Mouse (Mus musculus): ENCODE measurements around the gene Gm20696. TPM values are rescaled to one million over a fixed set of nuclear protein-coding genes. Genes with fewer than 3 reads are reported as not detected.

The Gm20696 gene
- polyA plus RNA-seq, 1 experiment = 1.7 TPM

- Histone ChIP-seq H3K36me3 (ENCODE audit: control insufficient read depth, insufficient read depth, low read length) (no peaks in the 10 kb centered on the region), H3K4me1 (ENCODE audit: control insufficient read depth, insufficient read depth, insufficient read length) (no peaks in the 10 kb centered on the region), H3K27me3 (ENCODE audit: control insufficient read depth, insufficient read depth, low read length) (no peaks in the 10 kb centered on the region), H3K4me3 (ENCODE audit: extremely low read depth, insufficient read depth, insufficient read length) (no peak overlapping the region), H3K27ac (ENCODE audit: insufficient read depth, low read length) (no peak overlapping the region)
- 92% methylated on average over 12 of the region's 12 CpGs for WGBS
- TF ChIP-seq POLR2A (IDR thresholded peaks at IDR 0.05; ENCODE audit: low read depth, low read length) (no peak), CTCF (IDR thresholded peaks at IDR 0.05; ENCODE audit: extremely low read depth, insufficient read depth, insufficient read length, insufficient replicate concordance) (no peak)
- DNase-seq (ENCODE audit: low read depth in 1 of 2, low spot score in 2 of 2) = no peak
Observed at GRCm38 (mm10) chr6:99469134-99469834, 197.3 kb downstream of the Gm20696 start.

- H3K4me1 ChIP-seq (ENCODE audit: control insufficient read depth, insufficient read depth, insufficient read length) = no peaks in the 10 kb centered on the region
- no peak overlapping the region for H3K4me3 ChIP-seq (ENCODE audit: extremely low read depth, insufficient read depth, insufficient read length)
- H3K36me3 ChIP-seq (ENCODE audit: control insufficient read depth, insufficient read depth, low read length) = no peaks in the 10 kb centered on the region
- 78% methylated on average over 3 of the region's 3 CpGs for WGBS
- TF ChIP-seq CTCF (IDR thresholded peaks at IDR 0.05; ENCODE audit: extremely low read depth, insufficient read depth, insufficient read length, insufficient replicate concordance) = no peak
- no peak for TF ChIP-seq POLR2A (IDR thresholded peaks at IDR 0.05; ENCODE audit: low read depth, low read length)
- no peaks in the 10 kb centered on the region for H3K27me3 ChIP-seq (ENCODE audit: control insufficient read depth, insufficient read depth, low read length)
- DNase-seq (ENCODE audit: low read depth in 1 of 2, low spot score in 2 of 2) = no peak
- no peak overlapping the region for H3K27ac ChIP-seq (ENCODE audit: insufficient read depth, low read length)
Observed at GRCm38 (mm10) chr6:99467831-99468230, 198.8 kb downstream of the Gm20696 start.

- Histone ChIP-seq H3K27me3 (ENCODE audit: control insufficient read depth, insufficient read depth, low read length) (no peaks in the 10 kb centered on the region), H3K27ac (ENCODE audit: insufficient read depth, low read length) (no peak overlapping the region), H3K4me3 (ENCODE audit: extremely low read depth, insufficient read depth, insufficient read length) (no peak overlapping the region), H3K36me3 (ENCODE audit: control insufficient read depth, insufficient read depth, low read length) (no peaks in the 10 kb centered on the region), H3K4me1 (ENCODE audit: control insufficient read depth, insufficient read depth, insufficient read length) (no peaks in the 10 kb centered on the region)
- no peak for TF ChIP-seq CTCF (IDR thresholded peaks at IDR 0.05; ENCODE audit: extremely low read depth, insufficient read depth, insufficient read length, insufficient replicate concordance)
- no peak for TF ChIP-seq POLR2A (IDR thresholded peaks at IDR 0.05; ENCODE audit: low read depth, low read length)
- WGBS = 90% methylated on average over 8 of the region's 8 CpGs
- DNase-seq (ENCODE audit: low read depth in 1 of 2, low spot score in 2 of 2) = no peak
Observed at GRCm38 (mm10) chr6:99467109-99467508, 199.5 kb downstream of the Gm20696 start.

- Histone ChIP-seq H3K4me3 (ENCODE audit: extremely low read depth, insufficient read depth, insufficient read length) (no peak overlapping the region), H3K27ac (ENCODE audit: insufficient read depth, low read length) (no peak overlapping the region), H3K27me3 (ENCODE audit: control insufficient read depth, insufficient read depth, low read length) (no peaks in the 10 kb centered on the region), H3K4me1 (ENCODE audit: control insufficient read depth, insufficient read depth, insufficient read length) (no peaks in the 10 kb centered on the region), H3K36me3 (ENCODE audit: control insufficient read depth, insufficient read depth, low read length) (no peaks in the 10 kb centered on the region)
- WGBS = 91% methylated on average over 8 of the region's 8 CpGs
- no peak for TF ChIP-seq POLR2A (IDR thresholded peaks at IDR 0.05; ENCODE audit: low read depth, low read length)
- TF ChIP-seq CTCF (IDR thresholded peaks at IDR 0.05; ENCODE audit: extremely low read depth, insufficient read depth, insufficient read length, insufficient replicate concordance) = no peak
- no peak for DNase-seq (ENCODE audit: low read depth in 1 of 2, low spot score in 2 of 2)
Observed at GRCm38 (mm10) chr6:99466354-99466753, 200.2 kb downstream of the Gm20696 start.

GRCm38 (mm10) chr6:99464449-99464848 lies 202.1 kb downstream of the Gm20696 start:
- TF ChIP-seq POLR2A (IDR thresholded peaks at IDR 0.05; ENCODE audit: low read depth, low read length) (no peak), CTCF (IDR thresholded peaks at IDR 0.05; ENCODE audit: extremely low read depth, insufficient read depth, insufficient read length, insufficient replicate concordance) (no peak)
- 64% methylated on average over 4 of the region's 4 CpGs for WGBS
- Histone ChIP-seq H3K4me1 (ENCODE audit: control insufficient read depth, insufficient read depth, insufficient read length) (no peaks in the 10 kb centered on the region), H3K27me3 (ENCODE audit: control insufficient read depth, insufficient read depth, low read length) (no peaks in the 10 kb centered on the region), H3K27ac (ENCODE audit: insufficient read depth, low read length) (no peak overlapping the region), H3K36me3 (ENCODE audit: control insufficient read depth, insufficient read depth, low read length) (no peaks in the 10 kb centered on the region), H3K4me3 (ENCODE audit: extremely low read depth, insufficient read depth, insufficient read length) (no peak overlapping the region)
- DNase-seq (ENCODE audit: low read depth in 1 of 2, low spot score in 2 of 2) = no peak

- Histone ChIP-seq H3K27ac (ENCODE audit: insufficient read depth, low read length) (no peak overlapping the region), H3K4me3 (ENCODE audit: extremely low read depth, insufficient read depth, insufficient read length) (no peak overlapping the region), H3K4me1 (ENCODE audit: control insufficient read depth, insufficient read depth, insufficient read length) (no peaks in the 10 kb centered on the region), H3K27me3 (ENCODE audit: control insufficient read depth, insufficient read depth, low read length) (no peaks in the 10 kb centered on the region), H3K36me3 (ENCODE audit: control insufficient read depth, insufficient read depth, low read length) (no peaks in the 10 kb centered on the region)
- WGBS = 91% methylated on average over 7 of the region's 7 CpGs
- no peak for TF ChIP-seq POLR2A (IDR thresholded peaks at IDR 0.05; ENCODE audit: low read depth, low read length)
- no peak for TF ChIP-seq CTCF (IDR thresholded peaks at IDR 0.05; ENCODE audit: extremely low read depth, insufficient read depth, insufficient read length, insufficient replicate concordance)
- DNase-seq (ENCODE audit: low read depth in 1 of 2, low spot score in 2 of 2) = no peak
Observed at GRCm38 (mm10) chr6:99463906-99464305, 202.7 kb downstream of the Gm20696 start.

GRCm38 (mm10) chr6:99458775-99459174 lies 207.8 kb downstream of the Gm20696 start:
- TF ChIP-seq CTCF (IDR thresholded peaks at IDR 0.05; ENCODE audit: extremely low read depth, insufficient read depth, insufficient read length, insufficient replicate concordance) (no peak), POLR2A (IDR thresholded peaks at IDR 0.05; ENCODE audit: low read depth, low read length) (no peak)
- H3K27ac ChIP-seq (ENCODE audit: insufficient read depth, low read length) = no peak overlapping the region
- WGBS = 85% methylated on average over 4 of the region's 4 CpGs
- no peaks in the 10 kb centered on the region for H3K4me1 ChIP-seq (ENCODE audit: control insufficient read depth, insufficient read depth, insufficient read length)
- DNase-seq (ENCODE audit: low read depth in 1 of 2, low spot score in 2 of 2) = no peak
- H3K27me3 ChIP-seq (ENCODE audit: control insufficient read depth, insufficient read depth, low read length) = no peaks in the 10 kb centered on the region
- no peak overlapping the region for H3K4me3 ChIP-seq (ENCODE audit: extremely low read depth, insufficient read depth, insufficient read length)
- no peaks in the 10 kb centered on the region for H3K36me3 ChIP-seq (ENCODE audit: control insufficient read depth, insufficient read depth, low read length)
